Mouse (Mus musculus): ENCODE data around the gene Hsp90aa1. TPM values are rescaled to one million over a fixed set of nuclear protein-coding genes. Genes with fewer than 3 reads are reported as not detected.
"Not testable (repeated sequence)": the region's sequence is repeated elsewhere in the genome, so short reads cannot be mapped to it uniquely, and the experiment has no call there.

Gene Hsp90aa1
- polyA plus RNA-seq, 1 experiment = 808 TPM

- Histone ChIP-seq H3K4me1 (ENCODE audit: control insufficient read depth, insufficient read depth, low read length) (no peaks in the 10 kb centered on the region), H3K4me3 (replicated peaks; ENCODE audit: control insufficient read depth, low read depth, low read length) (no peak overlapping the region), H3K27ac (ENCODE audit: control insufficient read depth, insufficient read depth, low read depth, low read length, poor library complexity) (no peak overlapping the region)
- TF ChIP-seq CTCF (IDR thresholded peaks at IDR 0.05; ENCODE audit: control insufficient read depth, insufficient read depth, low read length) (no peak), POLR2A (IDR thresholded peaks at IDR 0.05; ENCODE audit: borderline replicate concordance, control insufficient read depth, low read depth, low read length) (no peak)
- 71% methylated on average over 5 of the region's 5 CpGs for WGBS
These were observed 23.0 kb upstream of the Hsp90aa1 start for GRCm38 (mm10) chr12:110725489-110725888.

GRCm38 (mm10) chr12:110725051-110725450, 22.5 kb upstream of the Hsp90aa1 start:
- TF ChIP-seq POLR2A (IDR thresholded peaks at IDR 0.05; ENCODE audit: borderline replicate concordance, control insufficient read depth, low read depth, low read length) (no peak), CTCF (IDR thresholded peaks at IDR 0.05; ENCODE audit: control insufficient read depth, insufficient read depth, low read length) (no peak)
- Histone ChIP-seq H3K4me1 (ENCODE audit: control insufficient read depth, insufficient read depth, low read length) (no peaks in the 10 kb centered on the region), H3K4me3 (replicated peaks; ENCODE audit: control insufficient read depth, low read depth, low read length) (no peak overlapping the region), H3K27ac (ENCODE audit: control insufficient read depth, insufficient read depth, low read depth, low read length, poor library complexity) (no peak overlapping the region)
- WGBS = 89% methylated on average over 5 of the region's 5 CpGs

- Histone ChIP-seq H3K4me3 (replicated peaks; ENCODE audit: control insufficient read depth, low read depth, low read length) (no peak overlapping the region), H3K27ac (ENCODE audit: control insufficient read depth, insufficient read depth, low read depth, low read length, poor library complexity) (no peak overlapping the region), H3K4me1 (ENCODE audit: control insufficient read depth, insufficient read depth, low read length) (no peaks in the 10 kb centered on the region)
- WGBS = 69% methylated on average over 5 of the region's 5 CpGs
- TF ChIP-seq CTCF (IDR thresholded peaks at IDR 0.05; ENCODE audit: control insufficient read depth, insufficient read depth, low read length) (no peak), POLR2A (IDR thresholded peaks at IDR 0.05; ENCODE audit: borderline replicate concordance, control insufficient read depth, low read depth, low read length) (no peak)
These were observed 13.5 kb upstream of the Hsp90aa1 start for GRCm38 (mm10) chr12:110716004-110716403.

DNA sequence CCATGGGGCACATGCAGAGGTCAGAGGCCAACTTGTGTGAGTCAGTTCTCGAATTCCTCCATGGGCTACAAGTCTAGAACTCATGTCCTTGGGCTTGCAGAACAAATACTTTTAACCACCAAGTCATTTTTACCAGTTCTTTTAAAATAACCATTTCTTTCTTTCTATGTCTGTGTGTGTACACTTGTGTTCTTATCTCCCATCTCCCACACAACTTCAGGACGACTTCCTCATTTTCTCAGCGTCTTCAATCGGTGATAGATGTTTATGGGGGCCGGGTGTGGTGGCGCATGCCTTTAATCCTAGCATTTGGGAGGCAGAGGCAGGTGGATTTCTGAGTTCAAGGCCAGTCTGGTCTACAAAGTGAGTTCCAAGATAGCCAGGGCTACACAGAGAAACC, 11.7 kb upstream of the Hsp90aa1 start:
- 34% methylated on average over 6 of the region's 6 CpGs for WGBS
- H3K27ac ChIP-seq (ENCODE audit: control insufficient read depth, insufficient read depth, low read depth, low read length, poor library complexity) = no peak overlapping the region
- TF ChIP-seq POLR2A (IDR thresholded peaks at IDR 0.05; ENCODE audit: borderline replicate concordance, control insufficient read depth, low read depth, low read length) = no peak
- no peak overlapping the region for H3K4me3 ChIP-seq (replicated peaks; ENCODE audit: control insufficient read depth, low read depth, low read length)
- H3K4me1 ChIP-seq (ENCODE audit: control insufficient read depth, insufficient read depth, low read length) = no peaks in the 10 kb centered on the region

GRCm38 (mm10) chr12:110713784-110714183, 11.3 kb upstream of the Hsp90aa1 start:
- H3K4me1 ChIP-seq (ENCODE audit: control insufficient read depth, insufficient read depth, low read length) = no peaks in the 10 kb centered on the region
- TF ChIP-seq CTCF (IDR thresholded peaks at IDR 0.05; ENCODE audit: control insufficient read depth, insufficient read depth, low read length) (peak; percentile 31; the same call in 1 of the 2 replicates), POLR2A (IDR thresholded peaks at IDR 0.05; ENCODE audit: borderline replicate concordance, control insufficient read depth, low read depth, low read length) (no peak)
- WGBS = 90% methylated on average over 6 of the region's 6 CpGs

GRCm38 (mm10) chr12:110711270-110711669, 8.7 kb upstream of the Hsp90aa1 start:
- H3K4me3 ChIP-seq (replicated peaks; ENCODE audit: control insufficient read depth, low read depth, low read length) = no peak overlapping the region
- WGBS = 67% methylated on average over 5 of the region's 5 CpGs
- no peaks in the 10 kb centered on the region; the same call in 1 of the 2 replicates for H3K4me1 ChIP-seq (ENCODE audit: control insufficient read depth, insufficient read depth, low read length)
- TF ChIP-seq CTCF (IDR thresholded peaks at IDR 0.05; ENCODE audit: control insufficient read depth, insufficient read depth, low read length) (no peak), POLR2A (IDR thresholded peaks at IDR 0.05; ENCODE audit: borderline replicate concordance, control insufficient read depth, low read depth, low read length) (no peak)
- no peak overlapping the region for H3K27ac ChIP-seq (ENCODE audit: control insufficient read depth, insufficient read depth, low read depth, low read length, poor library complexity)

More at GRCm38 (mm10) chr12:110713784-110714183, 11.3 kb upstream of the Hsp90aa1 start:
- no peak overlapping the region for H3K27ac ChIP-seq (ENCODE audit: control insufficient read depth, insufficient read depth, low read depth, low read length, poor library complexity)
- H3K4me3 ChIP-seq (replicated peaks; ENCODE audit: control insufficient read depth, low read depth, low read length) = no peak overlapping the region

DNA sequence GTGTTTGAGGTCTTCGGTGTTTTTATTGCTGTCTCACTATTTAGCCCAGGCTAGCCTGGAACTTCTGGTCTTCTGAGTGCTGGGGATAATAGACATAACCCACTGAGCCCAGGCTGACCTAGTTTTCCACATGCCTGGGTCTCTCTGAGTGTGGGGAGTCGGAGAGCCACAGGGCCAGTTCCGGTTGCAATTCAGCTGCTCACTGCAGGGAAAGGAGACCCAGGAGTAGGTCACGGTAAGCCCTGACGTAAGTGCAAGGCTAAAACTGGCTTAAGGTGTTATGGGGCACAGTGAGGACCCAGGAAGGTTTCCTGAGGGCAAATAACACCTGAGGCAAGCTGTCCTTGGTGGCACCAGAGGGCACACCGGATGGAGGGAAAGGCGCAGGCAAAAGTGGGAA, 4.9 kb upstream of the Hsp90aa1 start:
- Histone ChIP-seq H3K27ac (ENCODE audit: control insufficient read depth, insufficient read depth, low read depth, low read length, poor library complexity) (no peak overlapping the region), H3K4me3 (replicated peaks; ENCODE audit: control insufficient read depth, low read depth, low read length) (no peak overlapping the region), H3K4me1 (ENCODE audit: control insufficient read depth, insufficient read depth, low read length) (no peaks in the 10 kb centered on the region; the same call in 1 of the 2 replicates)
- WGBS = 88% methylated on average over 7 of the region's 7 CpGs
- no peak for TF ChIP-seq POLR2A (IDR thresholded peaks at IDR 0.05; ENCODE audit: borderline replicate concordance, control insufficient read depth, low read depth, low read length)
- TF ChIP-seq CTCF (IDR thresholded peaks at IDR 0.05; ENCODE audit: control insufficient read depth, insufficient read depth, low read length) = no peak

- Histone ChIP-seq H3K27ac (ENCODE audit: control insufficient read depth, insufficient read depth, low read depth, low read length, poor library complexity) (peak overlapping the region; percentile 26; the same call in 1 of the 2 replicates), H3K4me1 (ENCODE audit: control insufficient read depth, insufficient read depth, low read length) (no peaks in the 10 kb centered on the region; the same call in 1 of the 2 replicates), H3K4me3 (replicated peaks; ENCODE audit: control insufficient read depth, low read depth, low read length) (peak overlapping the region; percentile 27)
- 1% methylated on average over 27 of the region's 27 CpGs for WGBS
- TF ChIP-seq CTCF (IDR thresholded peaks at IDR 0.05; ENCODE audit: control insufficient read depth, insufficient read depth, low read length) (no peak), POLR2A (IDR thresholded peaks at IDR 0.05; ENCODE audit: borderline replicate concordance, control insufficient read depth, low read depth, low read length) (no peak)
These were observed 4.1 kb upstream of the Hsp90aa1 start for GRCm38 (mm10) chr12:110706337-110707231.

DNA sequence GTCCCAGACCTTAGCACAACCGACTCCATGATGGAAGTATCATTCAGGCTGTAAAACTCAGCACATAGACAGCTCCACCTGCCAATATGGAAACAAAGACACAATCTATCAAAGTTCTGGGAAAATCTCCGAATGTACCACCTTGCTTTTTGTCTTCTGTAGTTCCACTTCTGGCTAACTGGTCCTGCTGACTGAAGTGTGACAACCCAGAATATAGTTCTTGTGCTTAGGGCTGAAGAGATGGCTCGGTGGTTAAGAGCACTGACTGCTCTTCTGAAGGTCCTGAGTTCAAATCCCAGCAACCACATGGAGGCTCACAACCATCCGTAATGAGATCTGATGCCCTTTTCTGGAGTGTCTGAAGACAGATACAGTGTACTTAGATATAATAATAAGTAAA, 2.9 kb upstream of the Hsp90aa1 start:
- not testable (repeated sequence) for H3K4me1 ChIP-seq (ENCODE audit: control insufficient read depth, insufficient read depth, low read length); H3K4me3 ChIP-seq (replicated peaks; ENCODE audit: control insufficient read depth, low read depth, low read length); H3K27ac ChIP-seq (ENCODE audit: control insufficient read depth, insufficient read depth, low read depth, low read length, poor library complexity)
- 66% methylated on average over 4 of the region's 4 CpGs for WGBS

All from bone marrow, adult 2 months (tissue).